8 mouse cellular contexts compared by ENCODE assay signal in the genomic region with DNA sequence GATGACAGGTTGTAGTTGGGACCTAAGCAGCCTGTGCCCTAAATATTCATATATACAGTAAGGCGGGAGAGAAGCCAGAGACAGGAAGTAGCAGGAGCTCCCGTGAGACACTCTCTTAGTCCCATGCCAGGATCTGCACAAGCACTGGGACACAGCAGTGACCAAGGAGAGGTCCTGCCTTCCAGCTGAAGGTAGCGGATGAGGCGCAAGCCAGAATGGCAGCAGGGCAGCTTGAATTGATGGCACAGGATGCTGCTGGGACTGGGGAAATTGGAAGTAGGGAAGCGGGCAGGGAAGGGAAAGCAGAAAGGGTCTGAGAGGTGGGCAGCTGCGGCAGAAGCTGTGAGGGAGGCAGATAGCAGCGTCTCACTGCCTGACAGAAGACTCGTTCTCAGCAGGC.
A peak's percentile ranks its signal among the peaks of the same experiment; 100 is the strongest.
DNase-seq lines count a peak whose midpoint lies in the region; ATAC-seq and TF ChIP-seq lines count a peak whose summit lies in the region.
"Had no signal": no experiment of that assay in that cellular context is flagged by ENCODE, and none has a peak within 500 bp of the region (broad histone marks: within the 10 kb centered on the region; RNA-seq: fewer than 3 reads in every experiment).

No protein-coding gene starts in this region.

- no peak for TF ChIP-seq CTCF in lung, adult 2 months (IDR thresholded peaks at IDR 0.05; ENCODE audit: insufficient read depth, low read length)

- H3K9ac ChIP-seq in forebrain, embryonic 13.5 days = no peak overlapping the region
- H3K9ac ChIP-seq in intestine, embryonic 16.5 days (ENCODE audit: low read depth, low read length) = peak overlapping the region; percentile 46; the same call in 1 of the 2 replicates
- no peak overlapping the region for H3K9ac ChIP-seq in neural tube, embryonic 15.5 days (replicated peaks)

- no peaks in the 10 kb centered on the region for H3K36me3 ChIP-seq in forebrain, embryonic 13.5 days (ENCODE audit: poor library complexity, severe bottlenecking)
- no peaks in the 10 kb centered on the region for H3K36me3 ChIP-seq in intestine, embryonic 16.5 days (ENCODE audit: control insufficient read depth, insufficient read depth, low read length)
- no peaks in the 10 kb centered on the region for H3K36me3 ChIP-seq in neural tube, embryonic 15.5 days

- no peak for ATAC-seq in forebrain, embryonic 13.5 days
- ATAC-seq in intestine, embryonic 16.5 days = no peak
- no peak for ATAC-seq in neural tube, embryonic 15.5 days (ENCODE audit: low FRiP score)

- H3K27me3 ChIP-seq in forebrain, embryonic 13.5 days = no peaks in the 10 kb centered on the region
- H3K27me3 ChIP-seq in intestine, embryonic 16.5 days (replicated peaks; ENCODE audit: control insufficient read depth, insufficient read depth, low read length) = no peaks in the 10 kb centered on the region
- no peaks in the 10 kb centered on the region for H3K27me3 ChIP-seq in neural tube, embryonic 15.5 days (replicated peaks)

- no peak for DNase-seq in lung, adult 2 months
- DNase-seq in lung, adult 18-20 months = no peak
- no peak for DNase-seq in right cerebral cortex, adult 2 months (ENCODE audit: low spot score in 2 of 2)
- DNase-seq in c-Kit-positive CD71-positive TER-119-positive erythroid progenitor cells, embryonic 14.5 days (ENCODE audit: low spot score) = no peak
- DNase-seq: kidney, adult 18-20 months had no signal

- H3K4me3 ChIP-seq in lung, adult 2 months (replicated peaks; ENCODE audit: extremely low read depth, low read depth, low read length) = peak overlapping the region; percentile 31
- H3K4me3 ChIP-seq in forebrain, embryonic 13.5 days = no peak overlapping the region
- no peak overlapping the region for H3K4me3 ChIP-seq in intestine, embryonic 16.5 days (ENCODE audit: low read length)
- H3K4me3 ChIP-seq in neural tube, embryonic 15.5 days (replicated peaks) = no peak overlapping the region

- H3K9me3 ChIP-seq in forebrain, embryonic 13.5 days (replicated peaks) = no peaks in the 10 kb centered on the region
- H3K9me3 ChIP-seq in intestine, embryonic 16.5 days (ENCODE audit: control insufficient read depth, low read length) = no peaks in the 10 kb centered on the region
- no peaks in the 10 kb centered on the region for H3K9me3 ChIP-seq in neural tube, embryonic 15.5 days (replicated peaks)

- H3K4me2 ChIP-seq in forebrain, embryonic 13.5 days = no peak overlapping the region
- H3K4me2 ChIP-seq in intestine, embryonic 16.5 days (ENCODE audit: low read depth, low read length) = no peak overlapping the region
- H3K4me2 ChIP-seq in neural tube, embryonic 15.5 days = no peak overlapping the region

- H3K4me1 ChIP-seq in lung, adult 2 months (ENCODE audit: control insufficient read depth, insufficient read depth, low read length) = peaks cover 13% of the 10 kb centered on the region
- peaks cover 56% of the 10 kb centered on the region for H3K4me1 ChIP-seq in forebrain, embryonic 13.5 days
- peaks cover 22% of the 10 kb centered on the region for H3K4me1 ChIP-seq in intestine, embryonic 16.5 days (ENCODE audit: control insufficient read depth, insufficient read depth, low read length)
- H3K4me1 ChIP-seq in neural tube, embryonic 15.5 days = peaks cover 66% of the 10 kb centered on the region

- WGBS in lung, adult 2 months = 49% methylated on average over 8 of the region's 8 CpGs
- WGBS in forebrain, embryonic 13.5 days = 73% methylated on average over 8 of the region's 8 CpGs
- 68% methylated on average over 8 of the region's 8 CpGs for WGBS in intestine, embryonic 16.5 days
- 60% methylated on average over 8 of the region's 8 CpGs for WGBS in neural tube, embryonic 15.5 days

- H3K27ac ChIP-seq in forebrain, embryonic 13.5 days = peak overlapping the region; percentile 55; the same call in 1 of the 2 replicates
- peak overlapping the region; percentile 60 for H3K27ac ChIP-seq in intestine, embryonic 16.5 days (ENCODE audit: low read length)
- H3K27ac ChIP-seq in neural tube, embryonic 15.5 days (replicated peaks) = peak overlapping the region; percentile 64

- no peak for TF ChIP-seq POLR2A in lung, adult 2 months (IDR thresholded peaks at IDR 0.05; ENCODE audit: borderline replicate concordance, extremely low read depth, low read depth, low read length)
